Mouse (Mus musculus): ENCODE results near the gene Rpl9-ps1.

- TF ChIP-seq POLR2A (IDR thresholded peaks at IDR 0.05; ENCODE audit: borderline replicate concordance, low read depth, low read length), result no peak
- TF ChIP-seq CTCF (IDR thresholded peaks at IDR 0.05; ENCODE audit: low read depth, low read length), result no peak
Measured at GRCm38 (mm10) chr11:83603399-83603798, 42.0 kb downstream of the Rpl9-ps1 start.
